Mouse (Mus musculus) myocyte (in vitro differentiated cells): Measurements from ENCODE around the gene Shroom1. TPM values are rescaled to one million over a fixed set of nuclear protein-coding genes. Genes with fewer than 3 reads are reported as not detected.

Source experiments
- H3K27me3 ChIP-seq: one replicate; pipeline ENCODE4 v1.6.1; 2011; ENCODE audit not compliant: control insufficient read depth, insufficient read depth, insufficient read length
- H3K36me3 ChIP-seq: one replicate; pipeline ENCODE4 v1.6.1; 2011; ENCODE audit not compliant: control insufficient read depth, insufficient read depth
- H3K4me2 ChIP-seq: one replicate; pipeline ENCODE4 v1.6.1; 2011; ENCODE audit warnings: low read depth, control low read depth
- H3K4me3 ChIP-seq: one replicate; pipeline ENCODE4 v1.5.1; 2011; ENCODE audit warnings: mild to moderate bottlenecking, control low read depth, moderate library complexity
- H3K79me2 ChIP-seq: one replicate; pipeline ENCODE4 v1.6.1; 2011; ENCODE audit not compliant: control insufficient read depth, insufficient read depth
- H3ac ChIP-seq: one replicate; pipeline ENCODE4 v1.6.1; 2011; ENCODE audit not compliant: control insufficient read depth, insufficient read length
- CEBPB ChIP-seq: IDR thresholded peaks from 2 replicates; pipeline ENCODE4 v1.6.1; 2011; ENCODE audit warnings: mild to moderate bottlenecking, moderate library complexity; ENCODE audit not compliant: poor library complexity, insufficient read depth, severe bottlenecking
- E2F4 ChIP-seq: IDR thresholded peaks from one replicate; pipeline ENCODE4 v1.6.1; 2011; ENCODE audit warnings: mild to moderate bottlenecking, control low read depth, moderate library complexity; ENCODE audit not compliant: insufficient read depth
- MAX ChIP-seq: IDR thresholded peaks from one replicate; pipeline ENCODE4 v1.6.1; 2011; ENCODE audit warnings: low read depth, mild to moderate bottlenecking, control low read depth
- MYOD1 ChIP-seq, 3 experiments: IDR thresholded peaks; one replicate each; pipeline ENCODE4 v1.6.1; 2011; ENCODE audit warnings: control low read depth in 2 of 3, low read depth in 2 of 3, mild to moderate bottlenecking in 2 of 3, moderate library complexity in 1 of 3; ENCODE audit not compliant: insufficient read length in 2 of 3, control insufficient read depth in 1 of 3
- MYOG ChIP-seq, 3 experiments: IDR thresholded peaks; one replicate each; pipeline ENCODE4 v1.6.1; 2011; ENCODE audit warnings: control low read depth in 2 of 3, low read depth in 2 of 3, mild to moderate bottlenecking in 2 of 3; ENCODE audit not compliant: insufficient read length in 2 of 3, control insufficient read depth in 1 of 3, insufficient read depth in 1 of 3
- POLR2A ChIP-seq: IDR thresholded peaks from one replicate; pipeline ENCODE4 v1.6.1; 2011; ENCODE audit warnings: low read depth, mild to moderate bottlenecking, control low read depth, moderate library complexity; ENCODE audit not compliant: insufficient read length
- POLR2AphosphoS2 ChIP-seq: IDR thresholded peaks from one replicate; pipeline ENCODE4 v1.6.1; 2011; ENCODE audit warnings: low read depth, control low read depth; ENCODE audit not compliant: insufficient read length
- REST ChIP-seq: IDR thresholded peaks from one replicate; pipeline ENCODE4 v1.6.1; 2011; ENCODE audit warnings: mild to moderate bottlenecking, control low read depth, moderate library complexity; ENCODE audit not compliant: insufficient read depth, insufficient read length
- SRF ChIP-seq: IDR thresholded peaks from one replicate; pipeline ENCODE4 v1.6.1; 2011; ENCODE audit warnings: low read depth; ENCODE audit not compliant: control insufficient read depth, insufficient read length
- TCF12 ChIP-seq: IDR thresholded peaks from one replicate; pipeline ENCODE4 v1.6.1; 2011; ENCODE audit warnings: mild to moderate bottlenecking, control low read depth; ENCODE audit not compliant: poor library complexity, insufficient read depth, severe bottlenecking
- TCF3 ChIP-seq: IDR thresholded peaks from one replicate; pipeline ENCODE4 v1.6.1; 2011; ENCODE audit warnings: low read depth, control low read depth; ENCODE audit not compliant: insufficient read length
- USF1 ChIP-seq: IDR thresholded peaks from one replicate; pipeline ENCODE4 v1.6.1; 2011; ENCODE audit warnings: low read depth, mild to moderate bottlenecking, control low read depth, moderate library complexity
- polyA plus RNA-seq: library from polyadenylated mRNA; unstranded; fragments of >200 nt; fragmentation: generic; extraction: Trizol; gene quantifications from one replicate; pipeline ENCODE4 v1.2.1, GENCODE M21; 2012; ENCODE audit warnings: missing spikeins

The Shroom1 gene
- polyA plus RNA-seq, 1 experiment: 0.88 TPM

- Histone ChIP-seq H3K27me3 (peaks cover 8% of the 10 kb centered on the region), H3K79me2 (no peaks in the 10 kb centered on the region), H3ac (no peak overlapping the region), H3K36me3 (no peaks in the 10 kb centered on the region), H3K4me3 (no peak overlapping the region), H3K4me2 (no peak overlapping the region)
- no peak for TF ChIP-seq MYOG (IDR thresholded peaks at IDR 0.05; ENCODE audit: control insufficient read depth in 1 of 3, insufficient read depth in 1 of 3, insufficient read length in 2 of 3, low read depth in 2 of 3)
- no peak for TF ChIP-seq POLR2AphosphoS2
- TF ChIP-seq MAX: no peak
- TF ChIP-seq TCF3: no peak
- TF ChIP-seq REST: no peak
- no peak for TF ChIP-seq CEBPB
- TF ChIP-seq USF1: no peak
- no peak for TF ChIP-seq POLR2A
- no peak for TF ChIP-seq SRF
- TF ChIP-seq E2F4: no peak
- no peak for TF ChIP-seq TCF12
- TF ChIP-seq MYOD1 (IDR thresholded peaks at IDR 0.05; ENCODE audit: control insufficient read depth in 1 of 3, insufficient read length in 2 of 3, low read depth in 2 of 3): no peak
Observed at GRCm38 (mm10) chr11:53447996-53448395, 9.0 kb upstream of the Shroom1 start.

GRCm38 (mm10) chr11:53448529-53448928 is 8.5 kb upstream of the Shroom1 start:
- Histone ChIP-seq H3K79me2 (no peaks in the 10 kb centered on the region), H3K27me3 (peaks cover 8% of the 10 kb centered on the region), H3ac (no peak overlapping the region), H3K36me3 (no peaks in the 10 kb centered on the region), H3K4me2 (no peak overlapping the region), H3K4me3 (no peak overlapping the region)
- TF ChIP-seq MYOG (IDR thresholded peaks at IDR 0.05; ENCODE audit: control insufficient read depth in 1 of 3, insufficient read depth in 1 of 3, insufficient read length in 2 of 3, low read depth in 2 of 3) (no peak), MAX (no peak), SRF (no peak), POLR2AphosphoS2 (no peak), POLR2A (no peak), USF1 (no peak), CEBPB (no peak), E2F4 (no peak), REST (no peak), MYOD1 (IDR thresholded peaks at IDR 0.05; ENCODE audit: control insufficient read depth in 1 of 3, insufficient read length in 2 of 3, low read depth in 2 of 3) (no peak), TCF12 (no peak), TCF3 (no peak)

GRCm38 (mm10) chr11:53450070-53450705 is 6.8 kb upstream of the Shroom1 start:
- Histone ChIP-seq H3K36me3 (no peaks in the 10 kb centered on the region), H3K4me3 (no peak overlapping the region), H3K79me2 (no peaks in the 10 kb centered on the region), H3K27me3 (peaks cover 8% of the 10 kb centered on the region), H3K4me2 (no peak overlapping the region), H3ac (no peak overlapping the region)
- no peak for TF ChIP-seq MYOD1 (IDR thresholded peaks at IDR 0.05; ENCODE audit: control insufficient read depth in 1 of 3, insufficient read length in 2 of 3, low read depth in 2 of 3)
- TF ChIP-seq TCF12: no peak
- no peak for TF ChIP-seq SRF
- no peak for TF ChIP-seq TCF3
- TF ChIP-seq POLR2A: no peak
- no peak for TF ChIP-seq USF1
- TF ChIP-seq REST: no peak
- TF ChIP-seq MAX: no peak
- TF ChIP-seq MYOG (IDR thresholded peaks at IDR 0.05; ENCODE audit: control insufficient read depth in 1 of 3, insufficient read depth in 1 of 3, insufficient read length in 2 of 3, low read depth in 2 of 3): no peak
- no peak for TF ChIP-seq POLR2AphosphoS2
- TF ChIP-seq CEBPB: no peak
- no peak for TF ChIP-seq E2F4

GRCm38 (mm10) chr11:53451361-53451760 is 5.6 kb upstream of the Shroom1 start:
- Histone ChIP-seq H3K79me2 (no peaks in the 10 kb centered on the region), H3K36me3 (no peaks in the 10 kb centered on the region), H3K4me2 (no peak overlapping the region), H3ac (no peak overlapping the region), H3K27me3 (peaks cover 8% of the 10 kb centered on the region), H3K4me3 (no peak overlapping the region)
- TF ChIP-seq E2F4 (no peak), USF1 (no peak), MAX (no peak), MYOG (IDR thresholded peaks at IDR 0.05; ENCODE audit: control insufficient read depth in 1 of 3, insufficient read depth in 1 of 3, insufficient read length in 2 of 3, low read depth in 2 of 3) (no peak), SRF (no peak), TCF3 (no peak), MYOD1 (IDR thresholded peaks at IDR 0.05; ENCODE audit: control insufficient read depth in 1 of 3, insufficient read length in 2 of 3, low read depth in 2 of 3) (no peak), POLR2AphosphoS2 (no peak), CEBPB (no peak), REST (no peak), TCF12 (no peak)

GRCm38 (mm10) chr11:53452396-53452795 is 4.6 kb upstream of the Shroom1 start:
- no peak for TF ChIP-seq USF1
- TF ChIP-seq SRF: no peak
- TF ChIP-seq POLR2A: no peak
- Histone ChIP-seq H3K79me2 (no peaks in the 10 kb centered on the region), H3K36me3 (no peaks in the 10 kb centered on the region), H3K27me3 (peaks cover 8% of the 10 kb centered on the region), H3K4me2 (no peak overlapping the region), H3ac (no peak overlapping the region), H3K4me3 (no peak overlapping the region)
